Mouse (Mus musculus): ENCODE measurements around the gene Cdh4. TPM values are rescaled to one million over a fixed set of nuclear protein-coding genes. Genes with fewer than 3 reads are reported as not detected.

Cdh4 gene
- polyA plus RNA-seq, 1 experiment from 2014 or later, result 17.0 TPM

DNA sequence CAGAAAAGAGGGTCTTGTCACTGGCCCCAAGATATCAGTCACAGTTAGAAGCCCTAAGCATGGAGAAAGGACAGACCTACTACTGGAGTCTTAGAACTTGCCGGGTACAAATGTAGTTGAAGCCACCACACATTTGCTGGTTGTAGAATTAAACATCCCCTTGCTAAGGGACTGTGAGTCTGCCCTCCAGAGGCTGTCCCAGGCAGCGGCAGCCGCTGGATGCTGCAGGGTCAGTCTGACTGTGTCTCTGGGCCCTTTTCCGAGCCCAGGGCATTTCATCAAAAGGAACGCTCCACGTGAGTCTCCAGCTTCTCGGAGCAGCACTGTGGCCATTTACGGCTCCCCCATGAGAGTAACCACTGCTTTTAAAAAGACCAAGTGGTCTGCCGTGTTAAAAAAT, 221.4 kb downstream of the Cdh4 start:
- 52% methylated on average over 9 of the region's 9 CpGs for WGBS
- Histone ChIP-seq H3K4me3 (no peak overlapping the region), H3K36me3 (replicated peaks) (no peaks in the 10 kb centered on the region), H3K9me3 (peaks cover 3% of the 10 kb centered on the region; the same call in 1 of the 2 replicates), H3K27me3 (ENCODE audit: poor library complexity, severe bottlenecking) (peaks cover 85% of the 10 kb centered on the region), H3K4me1 (peaks cover 38% of the 10 kb centered on the region), H3K27ac (no peak overlapping the region)
- no peak for DNase-seq (ENCODE audit: extremely low spot score, low spot score)

DNA sequence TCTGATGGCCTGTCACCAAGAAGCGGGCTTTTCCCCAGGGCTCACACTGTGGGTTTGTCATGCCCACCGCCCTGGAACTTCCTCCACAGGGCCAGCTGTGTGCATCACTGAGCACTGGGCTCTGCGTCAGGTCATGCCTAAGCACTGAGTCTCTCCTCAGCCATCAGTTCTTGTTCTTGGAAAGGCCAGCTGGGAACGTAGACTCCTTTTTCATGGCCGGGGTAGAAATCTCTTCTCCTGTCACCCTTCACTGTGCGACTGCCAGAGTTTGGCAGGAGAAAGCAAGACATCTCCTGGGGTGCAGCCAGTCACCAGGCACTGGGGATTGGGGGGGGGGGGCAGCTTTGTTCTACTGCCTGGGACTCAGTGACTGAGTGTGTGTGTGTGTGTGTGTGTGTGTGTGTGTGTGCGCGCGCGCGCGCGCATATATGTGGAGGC, 222.0 kb downstream of the Cdh4 start:
- Histone ChIP-seq H3K9me3 (peaks cover 3% of the 10 kb centered on the region; the same call in 1 of the 2 replicates), H3K27me3 (ENCODE audit: poor library complexity, severe bottlenecking) (peaks cover 90% of the 10 kb centered on the region), H3K27ac (no peak overlapping the region), H3K4me1 (peaks cover 44% of the 10 kb centered on the region), H3K4me3 (no peak overlapping the region), H3K36me3 (replicated peaks) (no peaks in the 10 kb centered on the region)
- no peak for DNase-seq (ENCODE audit: extremely low spot score, low spot score)
- 89% methylated on average over 13 of the region's 13 CpGs for WGBS

DNA sequence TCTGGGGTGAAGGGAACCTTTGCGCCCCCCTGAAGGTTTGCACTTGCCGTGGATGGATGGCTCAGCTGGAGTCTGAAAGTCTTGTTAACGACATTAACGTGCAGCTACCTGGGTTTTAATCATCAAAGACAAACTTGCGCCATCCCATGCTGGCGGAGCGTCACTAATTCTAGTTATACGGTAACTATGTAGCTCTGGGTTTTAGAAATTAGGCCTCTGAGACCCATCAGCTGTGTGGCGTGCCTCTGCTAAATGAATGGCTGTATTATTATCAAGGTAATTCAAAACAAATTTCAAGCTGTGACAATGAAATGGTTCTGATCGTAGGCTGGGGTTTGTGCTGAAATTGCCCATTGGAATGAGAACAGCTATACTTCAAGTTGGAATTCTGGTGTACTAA, 228.5 kb downstream of the Cdh4 start:
- Histone ChIP-seq H3K27me3 (ENCODE audit: poor library complexity, severe bottlenecking) (peaks cover 50% of the 10 kb centered on the region), H3K9me3 (no peaks in the 10 kb centered on the region), H3K4me1 (peaks cover 34% of the 10 kb centered on the region), H3K4me3 (no peak overlapping the region), H3K27ac (no peak overlapping the region), H3K36me3 (replicated peaks) (no peaks in the 10 kb centered on the region)
- no peak for DNase-seq (ENCODE audit: extremely low spot score, low spot score)
- 40% methylated on average over 10 of the region's 10 CpGs for WGBS

- H3K4me3 ChIP-seq, result no peak overlapping the region
- H3K27me3 ChIP-seq (ENCODE audit: poor library complexity, severe bottlenecking), result no peaks in the 10 kb centered on the region
- no peaks in the 10 kb centered on the region for H3K4me1 ChIP-seq
- H3K9me3 ChIP-seq, result no peaks in the 10 kb centered on the region
- no peaks in the 10 kb centered on the region for H3K36me3 ChIP-seq (replicated peaks)
- WGBS, result 79% methylated on average over 5 of the region's 5 CpGs
- H3K27ac ChIP-seq, result no peak overlapping the region
- no peak for DNase-seq (ENCODE audit: extremely low spot score, low spot score)
These were observed 237.6 kb downstream of the Cdh4 start for GRCm38 (mm10) chr2:179679866-179680265.

GRCm38 (mm10) chr2:179681386-179681785, 239.2 kb downstream of the Cdh4 start:
- DNase-seq (ENCODE audit: extremely low spot score, low spot score), result no peak
- 90% methylated on average over 1 of the region's 1 CpGs for WGBS
- Histone ChIP-seq H3K9me3 (no peaks in the 10 kb centered on the region), H3K36me3 (replicated peaks) (no peaks in the 10 kb centered on the region), H3K27ac (no peak overlapping the region), H3K4me1 (peaks cover 4% of the 10 kb centered on the region; the same call in 1 of the 2 replicates), H3K4me3 (no peak overlapping the region), H3K27me3 (ENCODE audit: poor library complexity, severe bottlenecking) (no peaks in the 10 kb centered on the region)

DNA sequence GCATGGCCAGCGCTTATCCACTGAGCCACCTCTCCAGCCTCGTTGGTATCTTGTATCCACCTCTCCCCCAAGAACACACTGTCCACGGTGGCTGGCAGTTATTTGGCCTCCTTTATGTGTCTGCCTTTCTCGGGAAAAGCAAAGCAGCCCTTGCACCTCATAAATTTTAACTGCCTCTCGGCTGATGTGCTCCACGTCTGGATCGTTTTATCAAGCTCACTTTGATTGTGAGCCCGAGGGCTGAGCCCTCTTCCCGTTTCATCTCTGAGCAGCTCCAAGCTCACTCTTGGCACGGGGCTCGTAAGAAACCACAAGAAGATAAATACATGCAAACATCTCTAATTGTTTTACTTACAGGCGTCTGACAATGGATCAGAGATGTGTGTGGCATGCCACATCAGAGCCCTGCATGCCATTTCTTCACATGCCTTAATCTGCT, 245.0 kb downstream of the Cdh4 start:
- Histone ChIP-seq H3K4me1 (peaks cover 23% of the 10 kb centered on the region), H3K4me3 (no peak overlapping the region), H3K27me3 (ENCODE audit: poor library complexity, severe bottlenecking) (no peaks in the 10 kb centered on the region), H3K27ac (0 out of 2 replicates have a peak overlapping the region, but pooled peaks have one; percentile 51), H3K9me3 (no peaks in the 10 kb centered on the region), H3K36me3 (replicated peaks) (no peaks in the 10 kb centered on the region)
- DNase-seq (ENCODE audit: extremely low spot score, low spot score), result no peak
- WGBS, result 76% methylated on average over 12 of the region's 12 CpGs

DNA sequence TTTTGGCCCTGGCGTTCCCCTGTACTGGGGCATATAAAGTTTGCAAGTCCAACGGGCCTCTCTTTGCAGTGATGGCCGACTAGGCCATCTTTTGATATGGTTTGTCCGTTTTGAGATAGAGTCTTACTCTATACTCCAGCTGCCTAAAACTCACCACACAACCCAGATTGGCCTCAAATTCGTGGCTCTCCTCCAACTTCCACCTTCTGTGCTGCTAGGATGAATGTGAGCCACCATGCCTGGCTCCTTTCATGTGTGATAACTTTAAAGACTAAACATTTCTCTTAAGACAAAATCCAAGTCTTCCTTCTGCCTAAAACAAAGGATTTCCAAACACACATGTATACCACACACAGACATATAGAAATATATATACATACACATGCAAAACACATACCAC, 246.7 kb downstream of the Cdh4 start:
- no peaks in the 10 kb centered on the region for H3K36me3 ChIP-seq (replicated peaks)
- no peak overlapping the region for H3K4me3 ChIP-seq
- DNase-seq (ENCODE audit: extremely low spot score, low spot score), result no peak
- H3K27me3 ChIP-seq (ENCODE audit: poor library complexity, severe bottlenecking), result no peaks in the 10 kb centered on the region
- no peak overlapping the region for H3K27ac ChIP-seq
- WGBS, result 89% methylated on average over 5 of the region's 5 CpGs
- peaks cover 29% of the 10 kb centered on the region for H3K4me1 ChIP-seq
- H3K9me3 ChIP-seq, result no peaks in the 10 kb centered on the region

DNA sequence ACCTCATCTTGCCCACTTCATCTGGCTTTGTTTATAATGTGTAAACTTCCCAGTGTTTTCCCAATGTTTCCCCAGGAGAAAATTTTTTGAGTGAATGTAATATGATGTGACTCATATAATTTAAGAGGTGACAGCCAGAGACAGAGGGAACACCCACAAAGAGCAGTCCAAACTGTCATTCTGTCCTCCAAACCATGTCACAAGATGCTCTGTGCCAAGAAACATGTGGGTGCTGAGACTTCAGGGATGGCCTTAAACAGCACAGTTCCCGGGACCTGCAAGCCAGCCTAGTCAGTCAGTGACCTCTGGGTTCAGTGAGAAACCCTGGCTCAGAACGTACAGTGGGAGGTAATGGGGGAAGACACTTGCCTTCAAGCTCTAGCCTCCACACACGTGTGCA, 247.5 kb downstream of the Cdh4 start:
- Histone ChIP-seq H3K36me3 (replicated peaks) (no peaks in the 10 kb centered on the region), H3K27ac (no peak overlapping the region), H3K9me3 (no peaks in the 10 kb centered on the region), H3K4me1 (peaks cover 37% of the 10 kb centered on the region), H3K4me3 (no peak overlapping the region), H3K27me3 (ENCODE audit: poor library complexity, severe bottlenecking) (no peaks in the 10 kb centered on the region)
- no peak for DNase-seq (ENCODE audit: extremely low spot score, low spot score)
- WGBS, result 84% methylated on average over 3 of the region's 3 CpGs

GRCm38 (mm10) chr2:179690571-179690970, 248.3 kb downstream of the Cdh4 start:
- no peak for DNase-seq (ENCODE audit: extremely low spot score, low spot score)
- H3K36me3 ChIP-seq (replicated peaks), result no peaks in the 10 kb centered on the region
- WGBS, result 77% methylated on average over 7 of the region's 7 CpGs

GRCm38 (mm10) chr2:179694936-179695335, 252.7 kb downstream of the Cdh4 start:
- WGBS, result 83% methylated on average over 9 of the region's 9 CpGs
- peaks cover 50% of the 10 kb centered on the region for H3K4me1 ChIP-seq
- H3K4me3 ChIP-seq, result no peak overlapping the region
- H3K36me3 ChIP-seq (replicated peaks), result no peaks in the 10 kb centered on the region
- no peak overlapping the region for H3K27ac ChIP-seq
- H3K27me3 ChIP-seq (ENCODE audit: poor library complexity, severe bottlenecking), result no peaks in the 10 kb centered on the region
- no peaks in the 10 kb centered on the region for H3K9me3 ChIP-seq
- DNase-seq (ENCODE audit: extremely low spot score, low spot score), result no peak

More at GRCm38 (mm10) chr2:179690571-179690970, 248.3 kb downstream of the Cdh4 start:
- Histone ChIP-seq H3K4me1 (peaks cover 39% of the 10 kb centered on the region), H3K4me3 (no peak overlapping the region), H3K9me3 (no peaks in the 10 kb centered on the region), H3K27me3 (ENCODE audit: poor library complexity, severe bottlenecking) (no peaks in the 10 kb centered on the region), H3K27ac (no peak overlapping the region)

- WGBS, result 81% methylated on average over 8 of the region's 8 CpGs
- H3K27ac ChIP-seq, result no peak overlapping the region
These were observed 255.4 kb downstream of the Cdh4 start for GRCm38 (mm10) chr2:179697601-179698000.

GRCm38 (mm10) chr2:179698196-179698985, 256.2 kb downstream of the Cdh4 start:
- 51% methylated on average over 12 of the region's 12 CpGs for WGBS
- DNase-seq (ENCODE audit: extremely low spot score, low spot score), result peak; percentile 31
- Histone ChIP-seq H3K9me3 (no peaks in the 10 kb centered on the region), H3K27me3 (ENCODE audit: poor library complexity, severe bottlenecking) (no peaks in the 10 kb centered on the region), H3K27ac (no peak overlapping the region), H3K4me1 (peaks cover 35% of the 10 kb centered on the region), H3K36me3 (replicated peaks) (no peaks in the 10 kb centered on the region), H3K4me3 (no peak overlapping the region)

More at GRCm38 (mm10) chr2:179697601-179698000, 255.4 kb downstream of the Cdh4 start:
- Histone ChIP-seq H3K36me3 (replicated peaks) (no peaks in the 10 kb centered on the region), H3K4me3 (no peak overlapping the region), H3K4me1 (peaks cover 39% of the 10 kb centered on the region), H3K9me3 (no peaks in the 10 kb centered on the region), H3K27me3 (ENCODE audit: poor library complexity, severe bottlenecking) (no peaks in the 10 kb centered on the region)
- DNase-seq (ENCODE audit: extremely low spot score, low spot score), result no peak

- Histone ChIP-seq H3K4me1 (peaks cover 12% of the 10 kb centered on the region), H3K27me3 (ENCODE audit: poor library complexity, severe bottlenecking) (no peaks in the 10 kb centered on the region), H3K27ac (no peak overlapping the region), H3K9me3 (0 out of 2 replicates have a peak, but pooled peaks cover 2% of the 10 kb centered on the region), H3K4me3 (no peak overlapping the region), H3K36me3 (replicated peaks) (no peaks in the 10 kb centered on the region)
- WGBS, result 92% methylated on average over 11 of the region's 11 CpGs
- DNase-seq (ENCODE audit: extremely low spot score, low spot score), result no peak
These were observed 262.8 kb downstream of the Cdh4 start for GRCm38 (mm10) chr2:179705043-179705442.

Data from forebrain, embryonic 10.5 days (tissue).